Mouse (Mus musculus): Measurements from ENCODE around the gene Ttc21b. TPM values are rescaled to one million over a fixed set of nuclear protein-coding genes. Genes with fewer than 3 reads are reported as not detected.
"Not testable (repeated sequence)": the region's sequence is repeated elsewhere in the genome, so short reads cannot be mapped to it uniquely, and the experiment has no call there.

Ttc21b gene
- polyA plus RNA-seq, 1 experiment from 2014 or later = 12.4 TPM

DNA sequence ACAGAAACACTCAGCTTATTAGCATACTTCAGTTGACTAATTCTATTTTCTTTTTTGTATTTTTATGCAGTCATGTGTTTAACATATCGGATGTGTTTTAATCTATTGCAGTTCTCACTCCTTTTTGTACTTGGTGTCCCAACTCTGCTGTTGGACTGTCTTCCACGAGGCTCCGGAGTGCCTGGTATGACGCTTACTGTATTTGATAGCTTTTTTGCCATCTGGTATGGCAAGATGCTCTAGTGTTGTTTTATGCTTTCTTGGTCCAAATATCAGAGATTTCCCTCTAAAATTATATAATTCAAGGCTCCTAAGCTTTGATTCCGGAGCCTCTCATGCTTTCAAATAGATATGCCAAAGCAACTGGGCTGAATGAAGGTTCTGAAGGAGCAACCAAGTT lies 66.3 kb downstream of the Ttc21b start:
- no peak for ATAC-seq (ENCODE audit: low FRiP score)
- Histone ChIP-seq H3K9me3 (replicated peaks) (no peaks in the 10 kb centered on the region), H3K36me3 (peaks cover 28% of the 10 kb centered on the region)

DNA sequence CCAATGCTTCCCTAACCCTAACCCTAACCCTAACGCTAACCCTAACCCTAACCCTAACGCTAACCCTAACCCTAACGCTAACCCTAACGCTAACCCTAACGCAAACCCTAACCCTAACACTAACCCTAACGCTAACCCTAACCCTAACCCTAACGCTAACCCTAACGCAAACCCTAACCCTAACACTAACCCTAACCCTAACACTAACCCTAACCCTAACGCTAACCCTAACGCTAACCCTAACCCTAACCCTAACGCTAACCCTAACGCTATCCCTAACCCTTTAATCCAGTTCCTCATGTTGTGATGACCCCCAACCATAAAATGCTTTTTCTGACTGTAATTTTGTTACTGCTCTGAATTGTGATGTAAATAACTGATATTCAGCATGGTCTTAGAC lies 67.2 kb downstream of the Ttc21b start:
- H3K9me3 ChIP-seq (replicated peaks); H3K27me3 ChIP-seq (replicated peaks); H3K27ac ChIP-seq (replicated peaks); H3K4me1 ChIP-seq; H3K9ac ChIP-seq (replicated peaks); ATAC-seq (ENCODE audit: low FRiP score); H3K4me3 ChIP-seq (replicated peaks); H3K4me2 ChIP-seq: not testable (repeated sequence)
- WGBS = 98% methylated on average over 12 of the region's 12 CpGs
- peaks cover 25% of the 10 kb centered on the region for H3K36me3 ChIP-seq

More for the DNA sequence above, 66.3 kb downstream of the Ttc21b start:
- no peaks in the 10 kb centered on the region for H3K27me3 ChIP-seq (replicated peaks)
- no peak overlapping the region for H3K4me2 ChIP-seq
- WGBS = 88% methylated on average over 5 of the region's 5 CpGs
- H3K4me1 ChIP-seq = no peaks in the 10 kb centered on the region
- H3K27ac ChIP-seq (replicated peaks) = no peak overlapping the region
- no peak overlapping the region for H3K4me3 ChIP-seq (replicated peaks)
- H3K9ac ChIP-seq (replicated peaks) = no peak overlapping the region

DNA sequence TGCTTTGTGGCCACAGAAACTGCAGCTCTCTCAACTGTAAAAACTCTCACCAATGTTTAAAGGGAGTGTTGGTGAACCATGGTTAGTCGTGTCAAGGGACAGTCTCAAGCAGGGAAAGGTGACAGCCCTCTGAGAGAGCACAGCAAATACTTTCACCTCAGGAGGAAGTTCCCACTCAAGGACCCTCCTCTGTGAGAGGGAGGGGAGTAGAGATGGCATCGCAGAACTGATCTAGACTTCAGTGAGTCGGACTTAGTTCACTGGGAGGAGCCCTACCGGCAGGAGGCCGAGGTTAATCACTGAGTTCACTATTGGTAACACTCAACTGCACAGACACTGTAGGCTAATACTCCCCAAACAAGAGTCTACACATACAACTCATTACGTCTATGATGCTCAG lies 68.9 kb downstream of the Ttc21b start:
- peaks cover 25% of the 10 kb centered on the region for H3K36me3 ChIP-seq
- 83% methylated on average over 6 of the region's 6 CpGs for WGBS
- no peak overlapping the region for H3K9ac ChIP-seq (replicated peaks)
- H3K4me3 ChIP-seq (replicated peaks) = no peak overlapping the region
- no peak overlapping the region for H3K27ac ChIP-seq (replicated peaks)
- no peak overlapping the region for H3K4me2 ChIP-seq
- no peaks in the 10 kb centered on the region for H3K9me3 ChIP-seq (replicated peaks)
- no peaks in the 10 kb centered on the region for H3K27me3 ChIP-seq (replicated peaks)
- no peak for ATAC-seq (ENCODE audit: low FRiP score)
- H3K4me1 ChIP-seq = no peaks in the 10 kb centered on the region

DNA sequence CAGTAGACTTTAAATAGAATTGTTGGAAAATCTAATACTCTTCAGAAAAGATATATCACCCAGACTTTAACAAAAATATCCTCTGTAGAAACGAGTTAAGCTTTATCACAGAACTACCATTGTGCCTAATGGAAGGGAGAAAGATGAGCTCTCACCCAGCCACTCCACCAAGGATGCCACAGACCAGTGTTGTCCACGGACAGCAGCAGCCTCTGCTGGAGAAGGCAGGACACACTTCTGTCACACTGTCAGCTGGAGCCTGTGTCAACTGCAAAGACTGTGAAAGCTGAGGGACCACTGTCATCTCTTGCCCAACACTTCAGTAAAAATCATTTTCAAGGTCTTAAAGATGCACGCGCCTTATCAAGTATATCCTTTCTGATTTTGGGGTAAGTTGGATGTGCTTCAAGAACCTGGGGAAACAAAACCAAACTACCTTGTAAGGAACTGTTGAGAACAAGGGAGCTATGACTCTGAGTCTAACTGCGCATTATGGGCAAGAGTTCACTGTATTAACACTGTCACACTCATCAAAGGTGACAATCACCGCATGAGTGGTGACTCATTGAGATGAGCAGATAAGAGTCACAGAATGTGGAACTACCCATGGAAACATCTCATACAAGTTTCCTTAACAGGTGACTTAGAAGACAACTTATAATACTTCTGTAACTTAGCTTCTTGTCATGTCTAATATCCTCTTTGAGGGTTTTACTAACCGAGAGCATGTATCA lies 71.8 kb downstream of the Ttc21b start:
- WGBS = 83% methylated on average over 7 of the region's 7 CpGs
- peaks cover 7% of the 10 kb centered on the region; the same call in 1 of the 2 replicates for H3K4me1 ChIP-seq
- H3K27ac ChIP-seq (replicated peaks) = no peak overlapping the region
- no peak overlapping the region for H3K9ac ChIP-seq (replicated peaks)
- peaks cover 16% of the 10 kb centered on the region for H3K36me3 ChIP-seq
- no peak overlapping the region for H3K4me3 ChIP-seq (replicated peaks)
- no peak overlapping the region for H3K4me2 ChIP-seq
- no peaks in the 10 kb centered on the region for H3K27me3 ChIP-seq (replicated peaks)
- peak; percentile 84 for ATAC-seq (ENCODE audit: low FRiP score)
- no peaks in the 10 kb centered on the region for H3K9me3 ChIP-seq (replicated peaks)

DNA sequence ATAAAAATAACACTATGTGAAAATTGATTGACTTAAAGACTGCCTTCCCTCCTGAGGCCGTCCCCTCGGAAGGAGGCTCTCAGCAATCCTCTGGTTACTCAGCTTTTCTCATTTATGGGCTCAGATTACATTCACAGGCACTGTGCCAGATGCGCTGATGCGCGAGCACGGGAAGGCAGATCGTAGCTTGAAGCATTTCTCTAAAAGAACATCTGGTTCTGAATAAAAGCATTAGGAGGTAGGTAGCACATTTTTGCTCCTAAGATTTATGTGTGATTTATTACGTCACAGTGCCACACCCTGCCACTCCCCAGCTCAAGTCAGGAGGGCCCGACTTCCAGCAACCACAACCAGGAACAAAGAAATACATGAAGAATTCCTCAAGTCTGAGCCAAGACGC lies 76.1 kb downstream of the Ttc21b start:
- Histone ChIP-seq H3K9ac (replicated peaks) (no peak overlapping the region), H3K36me3 (no peaks in the 10 kb centered on the region), H3K4me2 (peak overlapping the region; percentile 30), H3K4me3 (replicated peaks) (no peak overlapping the region), H3K27ac (replicated peaks) (no peak overlapping the region), H3K9me3 (replicated peaks) (no peaks in the 10 kb centered on the region), H3K27me3 (replicated peaks) (no peaks in the 10 kb centered on the region), H3K4me1 (peaks cover 31% of the 10 kb centered on the region)
- WGBS = 18% methylated on average over 10 of the region's 10 CpGs
- ATAC-seq (ENCODE audit: low FRiP score) = no peak

DNA sequence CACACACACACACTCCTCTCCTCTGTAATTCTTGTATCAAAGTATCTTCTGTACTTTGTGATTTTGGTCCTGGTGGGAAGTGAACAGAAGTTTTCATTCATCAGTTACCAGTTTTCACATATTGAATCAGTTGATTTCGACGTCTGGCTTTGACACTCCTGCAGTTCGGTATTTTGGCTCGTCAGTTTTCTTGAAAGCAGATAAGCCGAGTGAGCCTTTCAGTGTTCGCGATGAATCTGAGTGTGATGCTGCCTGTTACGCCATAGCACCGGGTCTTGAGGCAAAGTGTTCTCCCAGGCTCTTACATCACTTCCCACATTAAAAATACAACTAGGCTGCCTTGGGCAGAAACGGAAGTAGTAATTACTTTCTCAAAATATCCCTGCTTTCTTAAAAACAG lies 76.6 kb downstream of the Ttc21b start:
- 42% methylated on average over 10 of the region's 10 CpGs for WGBS
- Histone ChIP-seq H3K9me3 (replicated peaks) (no peaks in the 10 kb centered on the region), H3K4me1 (peaks cover 31% of the 10 kb centered on the region), H3K36me3 (no peaks in the 10 kb centered on the region), H3K4me2 (peak overlapping the region; percentile 30; the same call in 1 of the 2 replicates), H3K4me3 (replicated peaks) (no peak overlapping the region), H3K9ac (replicated peaks) (no peak overlapping the region), H3K27me3 (replicated peaks) (no peaks in the 10 kb centered on the region), H3K27ac (replicated peaks) (no peak overlapping the region)
- ATAC-seq (ENCODE audit: low FRiP score) = no peak

DNA sequence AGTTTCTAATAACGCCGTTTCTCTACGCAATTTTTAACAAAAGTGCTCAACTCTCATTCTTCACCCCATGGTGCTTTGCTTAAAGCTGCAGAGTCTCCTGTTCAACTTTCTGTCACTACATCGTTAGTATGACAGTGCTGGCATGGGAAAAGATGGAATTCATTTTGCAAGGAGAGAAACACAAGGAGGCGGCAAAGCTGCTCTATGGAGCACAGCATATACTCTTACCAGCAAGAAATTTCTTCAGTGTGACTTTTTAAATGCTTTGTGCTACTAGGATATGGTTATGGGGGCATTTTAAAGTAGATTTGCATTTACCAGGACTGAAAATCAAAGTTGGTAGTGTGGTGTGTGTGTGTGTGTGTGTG lies 77.6 kb downstream of the Ttc21b start:
- Histone ChIP-seq H3K27ac (replicated peaks) (peak overlapping the region; percentile 76), H3K9ac (replicated peaks) (no peak overlapping the region), H3K4me3 (replicated peaks) (no peak overlapping the region), H3K27me3 (replicated peaks) (no peaks in the 10 kb centered on the region), H3K9me3 (replicated peaks) (no peaks in the 10 kb centered on the region), H3K4me1 (peaks cover 31% of the 10 kb centered on the region), H3K4me2 (peak overlapping the region; percentile 42), H3K36me3 (no peaks in the 10 kb centered on the region)
- 21% methylated on average over 5 of the region's 5 CpGs for WGBS
- peak; percentile 29; the same call in 1 of the 2 replicates for ATAC-seq (ENCODE audit: low FRiP score)

DNA sequence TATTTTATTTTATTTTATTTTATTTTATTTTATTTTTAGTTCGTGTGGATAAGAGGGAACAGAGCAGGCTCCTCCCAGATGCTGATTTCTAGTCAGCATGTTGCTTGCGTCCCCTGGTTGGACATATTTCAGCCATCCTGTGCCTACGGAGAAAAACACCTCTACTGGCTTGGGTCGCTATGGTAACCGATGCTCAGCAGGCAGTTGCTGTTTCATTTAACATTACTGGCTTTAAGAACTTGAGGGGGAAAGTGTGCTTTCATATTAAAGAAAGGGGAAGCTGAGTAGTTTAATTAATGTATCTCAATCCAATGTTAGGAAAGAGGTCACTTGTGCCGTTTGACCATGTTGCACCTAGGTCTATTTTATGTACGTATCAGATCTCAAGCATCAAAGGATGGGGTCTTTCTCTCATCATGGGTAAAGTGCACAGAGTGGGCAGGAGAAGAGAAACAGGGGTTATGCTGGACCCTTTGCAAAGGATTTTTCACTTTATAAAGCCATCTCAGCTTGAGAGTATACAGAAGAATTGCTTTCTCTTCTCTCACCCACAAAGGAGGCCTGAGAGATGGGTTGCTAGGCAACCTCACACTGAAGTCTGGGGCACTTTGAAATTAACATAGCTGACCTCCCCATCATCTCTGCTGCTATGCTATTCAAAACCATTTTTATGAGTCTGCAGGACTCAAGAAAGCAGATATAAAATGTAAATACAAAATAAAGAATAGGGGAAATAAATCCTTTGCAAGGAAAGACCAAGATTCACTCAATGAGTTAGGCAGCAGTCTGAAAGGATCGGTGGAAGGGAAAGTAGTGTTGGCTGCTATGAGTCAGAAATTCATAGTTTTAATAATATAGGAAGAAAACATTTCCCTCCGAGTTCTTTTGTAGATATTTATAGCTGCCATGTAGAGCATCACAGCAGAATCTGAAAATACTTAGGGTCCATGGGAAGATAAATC lies 78.2 kb downstream of the Ttc21b start:
- 13% methylated on average over 9 of the region's 9 CpGs for WGBS
- H3K4me3 ChIP-seq (replicated peaks) = no peak overlapping the region
- no peaks in the 10 kb centered on the region for H3K27me3 ChIP-seq (replicated peaks)
- peak; percentile 79 for ATAC-seq (ENCODE audit: low FRiP score)
- no peak overlapping the region for H3K9ac ChIP-seq (replicated peaks)
- no peaks in the 10 kb centered on the region for H3K9me3 ChIP-seq (replicated peaks)
- peaks cover 31% of the 10 kb centered on the region for H3K4me1 ChIP-seq
- H3K27ac ChIP-seq (replicated peaks) = peak overlapping the region; percentile 76
- peak overlapping the region; percentile 42 for H3K4me2 ChIP-seq
- no peaks in the 10 kb centered on the region for H3K36me3 ChIP-seq

DNA sequence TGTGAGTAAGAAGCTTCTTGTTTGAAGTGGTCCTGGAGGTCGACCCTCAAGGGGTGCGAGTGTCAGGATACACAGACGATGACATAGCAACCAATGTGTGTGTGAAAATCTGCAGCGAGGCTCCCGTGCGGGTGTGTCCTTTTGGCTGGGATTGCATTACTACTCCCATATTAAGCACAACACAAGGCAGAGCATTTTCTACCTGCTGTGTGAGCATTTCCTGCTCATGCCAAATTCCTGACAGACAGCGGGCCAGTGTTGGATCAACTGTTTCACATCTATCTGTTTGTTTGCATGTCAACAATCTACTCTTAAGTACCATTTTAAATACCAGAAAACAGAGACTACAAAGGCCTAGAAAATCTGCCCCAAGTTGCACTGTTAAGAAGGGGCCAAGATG lies 79.4 kb downstream of the Ttc21b start:
- peak overlapping the region; percentile 76; the same call in 1 of the 2 replicates for H3K27ac ChIP-seq (replicated peaks)
- no peak overlapping the region for H3K4me3 ChIP-seq (replicated peaks)
- no peaks in the 10 kb centered on the region for H3K27me3 ChIP-seq (replicated peaks)
- no peak overlapping the region for H3K4me2 ChIP-seq
- 68% methylated on average over 7 of the region's 7 CpGs for WGBS
- no peaks in the 10 kb centered on the region for H3K36me3 ChIP-seq
- no peak for ATAC-seq (ENCODE audit: low FRiP score)
- peaks cover 31% of the 10 kb centered on the region for H3K4me1 ChIP-seq
- no peak overlapping the region for H3K9ac ChIP-seq (replicated peaks)
- no peaks in the 10 kb centered on the region for H3K9me3 ChIP-seq (replicated peaks)

DNA sequence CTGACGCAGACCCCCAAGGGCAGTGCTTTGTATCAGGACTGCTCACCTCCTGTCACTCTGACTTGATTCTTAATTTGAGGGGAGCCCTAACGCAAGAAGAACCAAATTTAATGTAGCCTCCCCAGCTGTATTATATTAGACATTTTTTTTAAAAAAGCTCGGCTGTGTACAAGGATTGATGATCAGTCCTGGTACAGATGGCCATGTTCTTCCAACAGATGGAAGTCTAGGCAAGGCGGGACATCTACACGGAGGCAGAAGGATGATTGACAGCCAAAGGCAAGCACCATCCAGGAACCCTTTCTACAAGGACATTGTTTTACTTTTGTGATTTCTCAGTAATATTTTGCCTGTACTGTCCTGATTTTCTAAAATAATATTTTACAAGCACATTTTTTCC lies 83.3 kb downstream of the Ttc21b start:
- Histone ChIP-seq H3K27me3 (replicated peaks) (no peaks in the 10 kb centered on the region), H3K9me3 (replicated peaks) (no peaks in the 10 kb centered on the region), H3K4me3 (replicated peaks) (no peak overlapping the region), H3K27ac (replicated peaks) (no peak overlapping the region), H3K4me2 (no peak overlapping the region), H3K36me3 (no peaks in the 10 kb centered on the region), H3K9ac (replicated peaks) (no peak overlapping the region), H3K4me1 (peaks cover 12% of the 10 kb centered on the region)
- WGBS = 77% methylated on average over 5 of the region's 5 CpGs
- ATAC-seq (ENCODE audit: low FRiP score) = no peak

DNA sequence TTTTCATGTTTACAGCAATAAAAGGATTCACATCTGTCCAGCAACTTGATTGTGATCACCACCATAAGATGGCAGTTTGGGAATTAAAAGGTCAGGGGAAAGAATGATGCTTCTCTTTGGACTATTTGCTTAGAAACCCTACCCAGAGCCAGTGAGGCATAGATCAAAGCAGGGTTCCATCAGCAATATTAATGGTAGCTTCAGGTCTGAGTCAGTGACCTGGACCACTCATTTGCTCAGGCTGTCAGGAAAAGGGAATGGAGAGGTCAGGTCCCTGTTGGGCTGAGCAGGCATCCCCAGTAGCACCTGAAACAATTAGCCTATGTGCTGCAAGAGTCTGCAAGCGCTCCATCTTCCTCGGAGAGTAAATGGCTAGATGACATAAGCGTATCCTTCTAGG lies 84.8 kb downstream of the Ttc21b start:
- Histone ChIP-seq H3K4me2 (no peak overlapping the region), H3K4me3 (replicated peaks) (no peak overlapping the region), H3K27me3 (replicated peaks) (no peaks in the 10 kb centered on the region), H3K9me3 (replicated peaks) (no peaks in the 10 kb centered on the region), H3K4me1 (no peaks in the 10 kb centered on the region), H3K27ac (replicated peaks) (no peak overlapping the region), H3K9ac (replicated peaks) (no peak overlapping the region), H3K36me3 (no peaks in the 10 kb centered on the region)
- 92% methylated on average over 3 of the region's 3 CpGs for WGBS
- no peak for ATAC-seq (ENCODE audit: low FRiP score)

DNA sequence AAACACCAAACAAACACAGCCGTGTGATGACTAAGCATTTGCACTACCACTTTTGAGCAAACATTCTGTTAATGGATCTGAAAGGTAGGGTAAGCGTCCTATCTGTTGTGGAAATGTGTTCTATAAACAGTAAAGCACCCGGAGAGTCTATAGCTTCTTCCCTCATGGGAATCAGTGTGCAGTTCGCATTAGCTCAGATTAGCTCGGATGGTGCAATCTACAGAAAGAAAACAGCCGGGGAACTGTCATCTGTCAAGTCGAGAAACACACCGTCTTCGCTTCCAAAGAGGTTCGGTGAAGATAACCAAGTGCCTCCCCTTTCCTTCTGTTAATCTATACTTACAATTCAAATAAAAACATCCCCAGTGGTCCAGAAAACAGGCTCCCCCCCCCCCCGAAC lies 85.7 kb downstream of the Ttc21b start:
- Histone ChIP-seq H3K36me3 (no peaks in the 10 kb centered on the region), H3K4me3 (replicated peaks) (no peak overlapping the region), H3K4me2 (no peak overlapping the region), H3K4me1 (no peaks in the 10 kb centered on the region), H3K9me3 (replicated peaks) (no peaks in the 10 kb centered on the region), H3K9ac (replicated peaks) (no peak overlapping the region), H3K27me3 (replicated peaks) (no peaks in the 10 kb centered on the region), H3K27ac (replicated peaks) (no peak overlapping the region)
- WGBS = 80% methylated on average over 11 of the region's 11 CpGs
- ATAC-seq (ENCODE audit: low FRiP score) = no peak
